Mouse (Mus musculus): ENCODE results near the gene Zfp420.

DNA sequence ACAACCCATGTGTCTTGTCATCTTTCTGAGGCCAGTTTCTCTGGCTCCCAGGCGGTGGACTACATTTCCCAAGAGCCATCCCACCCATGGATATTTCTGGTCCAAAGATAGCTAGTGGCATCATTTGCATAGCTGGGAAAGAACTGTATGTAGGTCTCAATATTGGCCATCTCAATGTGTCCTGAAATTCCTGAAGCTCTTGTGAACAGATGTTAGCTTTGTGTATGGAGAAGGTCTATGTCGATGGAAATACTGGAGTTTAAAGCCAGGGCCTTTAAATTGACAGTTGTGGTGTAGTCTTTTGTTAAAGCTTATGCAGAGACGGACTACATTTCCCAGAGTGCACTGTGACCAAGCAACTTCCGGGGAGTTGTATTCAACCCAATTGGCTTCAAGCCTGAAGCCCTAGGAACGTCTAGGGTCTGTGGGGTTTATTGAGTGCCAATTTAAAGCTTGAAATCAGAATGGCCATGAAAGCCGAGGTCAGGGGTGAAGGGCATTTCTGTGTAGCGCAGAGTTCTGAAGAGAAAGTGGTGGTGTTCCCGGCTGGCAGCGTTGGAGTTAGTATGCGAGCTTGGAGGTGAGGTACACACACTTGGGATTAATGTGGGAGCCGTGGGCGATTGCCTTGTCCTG, 41.0 kb upstream of the Zfp420 start:
- no peak for TF ChIP-seq CTCF (IDR thresholded peaks at IDR 0.05; ENCODE audit: low read depth, low read length)
- no peak for TF ChIP-seq POLR2A (IDR thresholded peaks at IDR 0.05; ENCODE audit: borderline replicate concordance, low read depth, low read length)

Measured in bone marrow macrophage, adult 2 months (primary cell).